Mouse (Mus musculus) granulocyte monocyte progenitor cell, adult 5-6 weeks (primary cell): ENCODE data around the gene C5ar2. TPM values are rescaled to one million over a fixed set of nuclear protein-coding genes. Genes with fewer than 3 reads are reported as not detected.
A peak's percentile ranks its signal among the peaks of the same experiment; 100 is the strongest.
"Not testable (repeated sequence)": the region's sequence is repeated elsewhere in the genome, so short reads cannot be mapped to it uniquely, and the experiment has no call there.

Source experiments
- ATAC-seq: replicated peaks from 2 replicates; pipeline ENCODE4 v1.8.0; 2016; ENCODE audit warnings: mild to moderate bottlenecking, moderate TSS enrichment, inconsistent platforms; ENCODE audit not compliant: poor library complexity, severe bottlenecking
- total RNA-seq, 2 experiments: library from RNA; stranded (forward) in 1 of 2; stranded (reverse) in 1 of 2; fragments of 200-712, 200-1000 nt in 1 of 2; fragments of >200 nt in 1 of 2; fragmentation: Nextera tagmentation in 1 of 2; gene quantifications; 2 replicates each; pipeline ENCODE4 v1.2.3; 2014 to 2017

Gene C5ar2
- total RNA-seq (2014; fragmentation: Nextera tagmentation) (0.15 TPM in 1 of 2 replicates, not detected in the other), total RNA-seq (2017) (0.13 and 0.93 TPM in 2 replicates)

GRCm38 (mm10) chr7:16244067-16244466 is at the start of gene C5ar2:
C5ar2 (minus strand) TSS chr7:16244154.
- peak; percentile 80 for ATAC-seq

GRCm38 (mm10) chr7:16287791-16288190 is 43.8 kb upstream of the C5ar2 start:
- no peak for ATAC-seq

- no peak for ATAC-seq
These were observed 43.1 kb upstream of the C5ar2 start for GRCm38 (mm10) chr7:16287016-16287415.

- peak; percentile 77 for ATAC-seq
These were observed 42.3 kb upstream of the C5ar2 start, which contains the start of gene Ccdc9 for GRCm38 (mm10) chr7:16286026-16286961. Ccdc9 (minus strand) TSS chr7:16286795.

DNA sequence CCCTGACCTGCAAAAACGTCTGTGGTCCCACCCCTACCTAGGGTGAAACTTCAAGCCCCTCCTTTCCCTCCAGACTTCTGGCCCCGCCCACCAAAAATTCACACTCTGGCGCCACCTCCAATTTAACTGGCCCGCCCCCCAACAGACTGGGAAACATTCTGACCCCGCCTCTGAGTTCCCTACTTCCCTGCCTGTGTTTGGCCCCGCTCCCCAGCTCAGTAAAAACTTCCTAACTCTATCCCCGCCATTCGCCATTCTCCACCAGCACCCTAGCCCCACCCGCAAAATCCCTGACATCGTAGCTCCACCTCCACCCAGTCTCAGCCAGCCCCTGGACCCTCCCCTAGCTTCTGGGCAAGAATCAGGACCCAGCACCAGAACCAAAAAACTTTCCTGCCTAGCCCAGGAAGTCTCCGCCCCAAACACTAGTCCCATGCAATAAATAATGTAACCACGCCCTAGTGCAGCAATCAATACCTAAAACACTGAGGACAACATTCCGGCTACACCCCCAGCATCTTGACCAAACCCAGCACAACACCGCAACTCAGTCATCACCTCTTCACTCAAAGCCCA is 41.6 kb upstream of the C5ar2 start:
- ATAC-seq, result peak; percentile 40

DNA sequence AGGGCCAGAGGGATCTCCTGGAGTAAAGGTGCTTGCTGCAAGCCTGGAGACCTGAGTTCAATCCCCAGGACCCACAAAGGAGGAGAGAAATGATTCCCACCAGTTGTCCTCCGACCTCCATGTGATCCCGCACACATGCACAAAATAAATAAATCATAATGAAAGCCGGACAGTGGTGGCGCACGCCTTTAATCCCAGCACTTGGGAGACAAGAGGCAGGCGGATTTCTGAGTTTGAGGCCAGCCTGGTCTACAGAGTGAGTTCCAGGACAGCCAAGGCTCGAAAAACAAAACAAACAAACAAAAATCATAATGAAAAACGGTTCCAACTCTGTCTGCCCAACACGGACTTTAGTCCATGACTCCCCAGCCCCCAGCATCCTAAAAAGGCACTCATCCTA is 41.0 kb upstream of the C5ar2 start:
- no peak for ATAC-seq

DNA sequence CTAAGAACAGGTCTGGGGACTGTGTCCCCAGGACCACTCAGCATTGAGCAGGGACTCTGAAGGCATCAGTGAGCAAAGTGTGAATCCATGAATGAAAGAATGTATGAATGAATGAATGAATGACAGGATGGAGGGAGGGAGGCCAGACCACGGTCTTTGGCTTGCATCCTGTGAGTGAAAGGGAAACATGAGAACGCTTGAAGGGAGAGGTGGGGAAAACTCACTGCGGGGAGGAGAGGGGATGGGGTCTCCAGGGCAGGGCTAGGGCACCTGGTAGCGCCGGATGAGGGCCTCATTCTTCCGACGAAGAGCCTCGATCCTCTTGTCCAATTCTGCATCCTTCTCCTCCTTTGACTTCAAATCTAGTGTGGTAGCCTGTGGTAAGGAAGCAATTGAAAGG is 40.0 kb upstream of the C5ar2 start:
- no peak for ATAC-seq

GRCm38 (mm10) chr7:16282334-16282733 is 38.4 kb upstream of the C5ar2 start:
- no peak for ATAC-seq

GRCm38 (mm10) chr7:16280721-16281120 is 36.8 kb upstream of the C5ar2 start:
- ATAC-seq, result no peak

- ATAC-seq, result peak; percentile 17
These were observed 31.3 kb upstream of the C5ar2 start for GRCm38 (mm10) chr7:16274922-16275890.

DNA sequence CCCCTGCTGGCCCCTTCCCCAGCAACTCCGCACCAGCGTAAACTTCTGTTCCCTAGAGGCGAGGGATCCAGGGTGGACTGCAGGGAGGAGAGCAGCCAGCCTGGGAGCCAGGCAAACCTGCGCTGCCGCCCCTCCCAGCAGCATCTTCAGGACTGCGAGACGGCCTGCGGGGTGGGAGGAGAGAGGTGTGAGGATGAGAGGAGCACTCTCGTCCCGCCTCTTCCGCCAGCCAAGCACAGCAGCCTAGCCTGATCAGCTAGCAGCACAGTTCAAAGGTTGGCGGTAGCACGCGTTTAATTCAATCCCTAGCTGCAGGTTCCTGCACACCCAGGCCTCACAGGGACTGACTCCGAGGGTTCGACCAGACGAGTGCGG is 29.8 kb upstream of the C5ar2 start:
- ATAC-seq, result peak; percentile 43

- peak; percentile 79 for ATAC-seq
These were observed 29.3 kb upstream of the C5ar2 start, which contains the start of gene Inafm1 for GRCm38 (mm10) chr7:16273081-16273765. Inafm1 (minus strand) TSS chr7:16273617.

- peak; percentile 51 for ATAC-seq
These were observed 28.7 kb upstream of the C5ar2 start for GRCm38 (mm10) chr7:16272681-16273080.

- no peak for ATAC-seq
These were observed 27.2 kb upstream of the C5ar2 start for GRCm38 (mm10) chr7:16271139-16271538.

DNA sequence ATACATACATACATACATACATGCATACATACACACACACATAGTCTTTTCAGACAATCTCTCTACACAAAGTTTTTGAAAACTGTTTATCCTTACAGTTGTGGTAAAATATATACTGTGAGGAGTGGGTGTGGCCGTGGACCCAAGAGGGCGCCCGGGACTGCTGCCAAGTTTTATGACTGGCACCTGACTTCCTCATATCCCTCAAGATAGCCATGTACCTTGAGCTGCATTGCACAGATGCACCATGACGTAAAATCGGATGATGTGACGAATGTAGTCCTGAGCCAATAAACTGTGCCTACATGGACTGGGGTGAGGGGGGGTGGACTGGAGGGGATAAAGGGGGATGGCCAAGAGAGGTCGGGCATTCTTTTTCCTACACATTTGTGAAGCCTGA is 22.6 kb upstream of the C5ar2 start:
- not testable (repeated sequence) for ATAC-seq

DNA sequence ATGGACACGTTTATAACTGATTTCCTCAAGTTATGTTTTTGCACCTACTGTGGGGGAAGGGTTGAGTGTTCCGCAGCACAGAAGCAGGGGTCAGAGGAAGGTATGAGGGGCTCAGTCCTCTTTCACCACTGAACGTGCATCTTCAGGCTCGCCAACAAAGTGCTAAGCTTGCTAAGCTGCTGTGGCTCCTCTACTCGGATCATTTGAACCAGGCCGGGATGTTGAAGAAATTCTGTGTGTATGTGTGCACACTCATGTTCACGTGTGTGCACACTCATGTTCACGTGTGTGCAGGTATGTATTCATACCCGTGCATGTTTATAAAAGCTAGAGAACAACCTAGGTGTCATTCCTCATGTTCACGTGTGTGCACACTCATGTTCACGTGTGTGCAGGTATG is 21.9 kb upstream of the C5ar2 start:
- ATAC-seq, result no peak

GRCm38 (mm10) chr7:16263843-16264242 is 19.9 kb upstream of the C5ar2 start:
- peak; percentile 26; the same call in 1 of the 2 replicates for ATAC-seq

DNA sequence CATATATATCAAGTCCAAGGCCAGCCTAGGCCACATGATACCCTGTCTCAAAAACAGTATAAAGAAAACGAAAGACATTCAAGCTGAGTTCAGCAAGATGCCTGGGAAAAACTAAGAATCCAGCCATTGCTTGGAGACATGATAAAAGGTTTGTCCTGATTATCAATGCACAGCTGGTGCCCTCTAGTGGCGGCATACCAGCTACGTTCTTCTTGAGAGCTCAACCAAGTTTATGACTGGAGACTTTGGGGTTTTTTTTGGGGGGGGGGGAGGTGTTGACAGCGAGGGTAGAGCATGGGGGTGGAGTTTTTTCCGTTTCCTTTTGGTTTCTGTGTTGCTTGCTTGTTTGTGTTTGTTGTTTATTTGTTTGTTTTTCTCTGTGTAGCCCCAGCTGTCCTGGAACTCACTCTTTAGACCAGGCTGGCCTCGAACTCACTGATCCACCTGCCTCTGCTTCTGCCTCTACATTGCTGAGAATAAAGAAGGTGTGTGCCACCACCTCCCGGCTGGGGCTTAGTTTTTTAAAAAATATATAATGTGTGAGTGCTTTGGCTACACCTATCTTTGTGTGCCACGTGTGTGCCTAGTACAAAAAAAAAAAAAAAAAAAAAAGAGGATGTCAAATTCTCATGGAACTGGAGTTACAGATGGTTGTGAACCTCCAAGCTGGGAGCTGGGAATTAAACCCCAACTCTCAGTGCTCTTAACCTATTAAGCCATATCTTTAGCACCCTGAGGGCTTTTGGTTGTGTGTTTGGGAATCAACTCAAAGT is 19.2 kb upstream of the C5ar2 start:
- ATAC-seq, result peak; percentile 43

GRCm38 (mm10) chr7:16261097-16261496 is 17.1 kb upstream of the C5ar2 start:
- ATAC-seq, result no peak
